Mouse (Mus musculus): ENCODE data around the gene Rara.

GRCm38 (mm10) chr11:98889977-98890376 lies 37.6 kb upstream of the Rara start:
- TF ChIP-seq CTCF (conservative IDR thresholded peaks at IDR 0.05; ENCODE audit: low read length), result no peak
- TF ChIP-seq NANOG (IDR thresholded peaks at IDR 0.05; ENCODE audit: borderline replicate concordance, low read length), result no peak
- TF ChIP-seq POU5F1 (IDR thresholded peaks at IDR 0.05; ENCODE audit: borderline replicate concordance, low read length), result no peak

Data from E14TG2a.4 (cell line).